Mouse (Mus musculus) CH12.LX (cell line): ENCODE measurements at regions not wholly inside any gene's neighbourhood (a gene's known extent, or its start where the extent isn't known, plus 50 kb on each side); places are given as distances from the start of the nearest gene placed in this dataset.

ENCODE experiments used
- DNase-seq: peaks from one replicate; pipeline ENCODE4 v3.0.0-alpha.2; 2013; ENCODE audit errors: extremely low read depth
- H3K27ac ChIP-seq: 2 replicates; pipeline ENCODE4 v1.5.1; 2012; ENCODE audit warnings: low read depth, mild to moderate bottlenecking, control low read depth, moderate library complexity; ENCODE audit not compliant: insufficient read depth
- H3K27me3 ChIP-seq: replicated peaks from 2 replicates; pipeline ENCODE3; 2012; ENCODE audit warnings: inconsistent platforms
- H3K36me3 ChIP-seq, 2 experiments: replicated peaks in 1 of 2; 2 replicates each; pipeline versions ENCODE3 to v1.6.1; 2012; ENCODE audit warnings: inconsistent platforms in 1 of 2, low read length in 1 of 2, mild to moderate bottlenecking in 1 of 2, mixed read lengths in 1 of 2, moderate library complexity in 1 of 2; ENCODE audit not compliant: control insufficient read depth in 1 of 2, insufficient read depth in 1 of 2
- H3K4me1 ChIP-seq, 2 experiments: 2 replicates each; pipeline ENCODE4 v1.6.1; 2012; ENCODE audit warnings: inconsistent platforms in 1 of 2, moderate library complexity in 1 of 2; ENCODE audit not compliant: insufficient read depth in 2 of 2, control insufficient read depth in 1 of 2
- H3K4me2 ChIP-seq: 2 replicates; pipeline ENCODE4 v1.6.1; 2012; ENCODE audit warnings: low read depth, mild to moderate bottlenecking, control low read depth; ENCODE audit not compliant: poor library complexity, insufficient read depth, severe bottlenecking
- H3K4me3 ChIP-seq, 3 experiments: fragments of 150-350 bp in 1 of 3; sonication (generic) in 1 of 3; replicated peaks in 1 of 3; 2 replicates each; pipeline versions ENCODE3 to v1.5.1; 2011 to 2012; ENCODE audit warnings: low read depth in 2 of 3, low read length in 2 of 3, mild to moderate bottlenecking in 2 of 3, moderate library complexity in 2 of 3, control low read depth in 1 of 3, improper control_type of control experiment in 1 of 3, inconsistent platforms in 1 of 3, mixed read lengths in 1 of 3; ENCODE audit not compliant: poor library complexity in 1 of 3
- H3K79me2 ChIP-seq: replicated peaks from 2 replicates; pipeline ENCODE4 v1.6.1; 2012; ENCODE audit warnings: mild to moderate bottlenecking, moderate library complexity; ENCODE audit not compliant: control insufficient read depth, poor library complexity, insufficient read depth, severe bottlenecking; ENCODE audit errors: extremely low read depth
- H3K9ac ChIP-seq: 2 replicates; pipeline ENCODE4 v1.6.1; 2012; ENCODE audit warnings: low read depth, mild to moderate bottlenecking, control low read depth, moderate library complexity; ENCODE audit not compliant: insufficient read depth
- H3K9me3 ChIP-seq: replicated peaks from 2 replicates; pipeline ENCODE3; 2012; ENCODE audit warnings: low read length, inconsistent platforms, mixed read lengths
- BHLHE40 ChIP-seq: IDR thresholded peaks from 2 replicates; pipeline ENCODE4 v1.6.1; 2011; ENCODE audit warnings: mild to moderate bottlenecking, low read depth, low read length, improper control_type of control experiment
- CHD1 ChIP-seq: IDR thresholded peaks from 2 replicates; pipeline ENCODE4 v1.6.1; 2012; ENCODE audit warnings: low read depth, low read length, improper control_type of control experiment, inconsistent platforms
- CTCF ChIP-seq, 2 experiments: IDR thresholded peaks in 1 of 2; conservative IDR thresholded peaks in 1 of 2; 2 replicates each; pipeline ENCODE4 v1.5.1; 2011 to 2012; ENCODE audit warnings: low read depth in 2 of 2, low read length in 2 of 2, improper control_type of control experiment in 1 of 2, inconsistent platforms in 1 of 2, mild to moderate bottlenecking in 1 of 2, moderate library complexity in 1 of 2
- ETS1 ChIP-seq: conservative IDR thresholded peaks from 2 replicates; pipeline ENCODE4 v1.6.1; 2012; ENCODE audit warnings: low read depth, mild to moderate bottlenecking, inconsistent platforms, low read length, improper control_type of control experiment, moderate library complexity
- GABPA ChIP-seq: IDR thresholded peaks from 2 replicates; pipeline ENCODE4 v1.6.1; 2012; ENCODE audit warnings: low read depth, low read length, improper control_type of control experiment, inconsistent platforms; ENCODE audit not compliant: insufficient replicate concordance
- HCFC1 ChIP-seq: IDR thresholded peaks from 2 replicates; pipeline ENCODE4 v1.6.1; 2012; ENCODE audit warnings: low read depth, mild to moderate bottlenecking, inconsistent platforms, low read length, improper control_type of control experiment
- JUND ChIP-seq: conservative IDR thresholded peaks from 2 replicates; pipeline ENCODE4 v1.6.1; 2011; ENCODE audit warnings: low read depth, low read length, improper control_type of control experiment
- MAX ChIP-seq: IDR thresholded peaks from 2 replicates; pipeline ENCODE4 v1.6.1; 2011; ENCODE audit warnings: low read length, improper control_type of control experiment
- MEF2A ChIP-seq: IDR thresholded peaks from 2 replicates; pipeline ENCODE4 v1.6.1; 2014; ENCODE audit warnings: low read depth, mild to moderate bottlenecking, inconsistent platforms, low read length, improper control_type of control experiment, borderline replicate concordance
- NRF1 ChIP-seq: IDR thresholded peaks from 2 replicates; pipeline ENCODE4 v1.6.1; 2014; ENCODE audit warnings: low read depth, mild to moderate bottlenecking, inconsistent platforms, low read length, improper control_type of control experiment, moderate library complexity
- POLR2A ChIP-seq: IDR thresholded peaks from 2 replicates; pipeline ENCODE4 v1.6.1; 2011; ENCODE audit warnings: low read depth, mild to moderate bottlenecking, improper control_type of control experiment, low read length
- POLR2AphosphoS2 ChIP-seq: IDR thresholded peaks from 2 replicates; pipeline ENCODE4 v1.6.1; 2011; ENCODE audit warnings: low read depth, low read length, improper control_type of control experiment
- RAD21 ChIP-seq: IDR thresholded peaks from 2 replicates; pipeline ENCODE4 v1.6.1; 2011; ENCODE audit warnings: low read depth, mild to moderate bottlenecking, low read length, improper control_type of control experiment, moderate library complexity
- TBP ChIP-seq: conservative IDR thresholded peaks from 2 replicates; pipeline ENCODE4 v1.6.1; 2011; ENCODE audit warnings: low read depth, low read length, improper control_type of control experiment
- TCF12 ChIP-seq: IDR thresholded peaks from 2 replicates; pipeline ENCODE4 v1.6.1; 2014; ENCODE audit warnings: low read depth, mild to moderate bottlenecking, inconsistent platforms, low read length, improper control_type of control experiment
- UBTF ChIP-seq: IDR thresholded peaks from 2 replicates; pipeline ENCODE4 v1.6.1; 2012; ENCODE audit warnings: low read depth, mild to moderate bottlenecking, inconsistent platforms, low read length, improper control_type of control experiment, moderate library complexity
- USF1 ChIP-seq: IDR thresholded peaks from 2 replicates; pipeline ENCODE4 v1.6.1; 2014; ENCODE audit warnings: low read depth, mild to moderate bottlenecking, inconsistent platforms, low read length, improper control_type of control experiment
- USF2 ChIP-seq: conservative IDR thresholded peaks from 2 replicates; pipeline ENCODE4 v1.6.1; 2011; ENCODE audit warnings: low read depth, low read length, improper control_type of control experiment
- ZKSCAN1 ChIP-seq: IDR thresholded peaks from 2 replicates; pipeline ENCODE4 v1.6.1; 2012; ENCODE audit warnings: low read depth, inconsistent platforms, low read length, improper control_type of control experiment, borderline replicate concordance
- ZMIZ1 ChIP-seq: IDR thresholded peaks from 2 replicates; pipeline ENCODE4 v1.6.1; 2012; ENCODE audit warnings: low read depth, mild to moderate bottlenecking, inconsistent platforms, low read length, improper control_type of control experiment
- ZNF384 ChIP-seq: IDR thresholded peaks from 2 replicates; pipeline ENCODE4 v1.6.1; 2012; ENCODE audit warnings: low read depth, low read length, improper control_type of control experiment, inconsistent platforms
- dilution Hi-C: fragments of 300-500 bp; cut with MboI; formaldehyde crosslinking; loops from 2 replicates; pipeline ENCODE4 v1.14.3; 2020; ENCODE audit warnings: low sequenced_read_pairs; ENCODE audit not compliant: extremely low pct_unique_long_range_greater_than_20kb, extremely low pct_ligation_motif_present
- in situ Hi-C: fragments of 300-500 bp; cut with MboI; formaldehyde crosslinking; loops from 3 replicates; pipeline ENCODE4 v1.14.3; 2019; ENCODE audit warnings: low sequenced_read_pairs, low pct_ligation_motif_present, low pct_unique_long_range_greater_than_20kb, mixed read lengths

DNA sequence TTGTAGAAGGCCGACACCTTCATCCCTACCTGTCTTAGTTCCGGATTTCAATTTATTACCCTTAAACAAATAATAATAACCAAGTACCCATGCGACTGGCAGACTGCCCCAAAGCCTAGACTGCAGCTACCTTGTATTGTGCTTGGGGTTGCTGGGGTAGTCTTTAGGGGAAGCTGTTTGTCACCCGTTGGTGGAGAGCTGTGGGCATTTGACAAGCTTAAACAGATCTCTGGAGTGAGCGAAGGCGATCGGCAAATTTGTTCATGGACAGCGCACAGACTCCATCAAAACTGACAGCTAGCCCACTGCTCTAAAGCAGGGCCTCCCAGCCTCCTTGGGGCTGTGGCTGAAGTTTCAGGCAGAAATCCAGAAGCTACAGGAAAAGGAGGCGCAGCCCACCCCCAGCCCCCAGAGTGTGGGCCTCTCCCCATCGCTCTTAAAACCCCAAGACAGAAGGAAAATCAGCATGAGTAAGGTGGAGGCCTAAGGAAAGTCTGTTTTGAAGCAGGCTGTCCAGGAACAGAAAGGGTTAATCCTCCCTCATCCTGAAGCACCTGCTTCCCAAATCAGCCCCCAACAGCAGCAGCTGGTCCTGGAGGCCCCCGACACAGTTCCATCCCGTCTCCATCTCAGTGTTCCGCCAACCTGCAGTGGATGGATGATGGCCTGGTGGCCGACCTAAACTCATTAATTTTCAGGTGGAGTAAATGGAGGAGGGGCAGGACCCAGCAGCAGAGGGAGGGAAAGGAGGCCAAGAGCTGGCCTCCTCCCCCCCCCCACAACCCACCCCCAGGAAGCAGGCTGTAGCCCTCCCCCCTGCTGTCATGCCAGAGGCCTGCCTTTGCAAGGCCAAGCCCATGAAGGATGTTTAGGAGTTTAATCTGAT is 487.2 kb downstream of the Prss52 start:
- dilution Hi-C loops = no loop called here
- TF ChIP-seq TBP = no peak
- Histone ChIP-seq H3K27ac (no peak overlapping the region), H3K79me2 (no peaks in the 10 kb centered on the region), H3K9ac (no peak overlapping the region), H3K9me3 (peaks cover 5% of the 10 kb centered on the region), H3K4me2 (no peak overlapping the region), H3K4me3 (no peak overlapping the region), H3K36me3 (no peaks in the 10 kb centered on the region), H3K27me3 (peaks cover 14% of the 10 kb centered on the region), H3K4me1 (no peaks in the 10 kb centered on the region)
- in situ Hi-C loops = no loop called here
- no peak for DNase-seq

DNA sequence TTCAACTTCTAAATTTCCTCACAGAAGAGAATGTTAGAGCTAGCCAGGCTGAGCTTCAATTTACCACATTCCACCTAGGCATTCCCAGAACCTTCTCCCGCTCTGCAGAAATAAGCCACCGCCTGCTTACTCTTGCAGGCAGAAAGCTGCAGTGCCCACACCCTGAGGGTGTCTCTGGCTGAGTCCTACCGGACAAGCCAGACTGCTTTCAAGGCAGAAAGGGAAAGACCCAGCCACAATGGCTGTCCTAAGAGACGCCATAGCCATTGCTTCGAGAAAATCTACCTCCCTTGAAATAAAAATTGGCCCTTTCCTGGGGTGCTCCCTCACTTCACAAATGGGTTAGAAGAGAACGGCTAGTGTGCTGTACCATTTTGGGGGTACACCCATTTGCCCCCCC is 488.1 kb downstream of the Prss52 start:
- Histone ChIP-seq H3K27me3 (peaks cover 14% of the 10 kb centered on the region), H3K4me1 (no peaks in the 10 kb centered on the region), H3K4me3 (no peak overlapping the region), H3K9me3 (peaks cover 4% of the 10 kb centered on the region), H3K27ac (no peak overlapping the region), H3K9ac (no peak overlapping the region), H3K36me3 (no peaks in the 10 kb centered on the region), H3K79me2 (no peaks in the 10 kb centered on the region), H3K4me2 (no peak overlapping the region)
- dilution Hi-C loops (no loop called here), in situ Hi-C loops (no loop called here)
- DNase-seq = no peak
- TF ChIP-seq JUND (no peak), HCFC1 (no peak), BHLHE40 (no peak), USF1 (no peak), ZKSCAN1 (no peak), ZMIZ1 (no peak), POLR2A (no peak), CHD1 (no peak), NRF1 (no peak), GABPA (no peak), MEF2A (no peak), UBTF (no peak), MAX (no peak), ETS1 (no peak), USF2 (no peak), ZNF384 (no peak), CTCF (conservative IDR thresholded peaks at IDR 0.05 in 1 of 2, IDR thresholded peaks at IDR 0.05 in 1 of 2; ENCODE audit: low read depth in 2 of 2, low read length in 2 of 2) (no peak), POLR2AphosphoS2 (no peak), TCF12 (no peak), RAD21 (no peak)
